Mouse (Mus musculus) ES-E14 (cell line): Measurements from ENCODE around the gene Tnfsfm13.

Source experiments
- CHD2 ChIP-seq: IDR thresholded peaks from 2 replicates; pipeline ENCODE4 v1.6.1; 2014; ENCODE audit warnings: mild to moderate bottlenecking, low read depth, low read length, inconsistent platforms
- HCFC1 ChIP-seq: IDR thresholded peaks from 2 replicates; pipeline ENCODE4 v1.6.1; 2012; ENCODE audit warnings: low read length, inconsistent platforms, borderline replicate concordance; ENCODE audit not compliant: insufficient read depth
- MAFK ChIP-seq: IDR thresholded peaks from 2 replicates; pipeline ENCODE4 v1.6.1; 2014; ENCODE audit warnings: mild to moderate bottlenecking, low read depth, low read length, inconsistent platforms; ENCODE audit not compliant: insufficient read depth
- ZC3H11A ChIP-seq: IDR thresholded peaks from 2 replicates; pipeline ENCODE4 v1.6.1; 2012; ENCODE audit warnings: low read depth, mild to moderate bottlenecking, inconsistent platforms, low read length, borderline replicate concordance

GRCm38 (mm10) chr11:69710470-69710869 lies 14.6 kb upstream of the Tnfsfm13 start:
- TF ChIP-seq CHD2 (no peak), ZC3H11A (no peak), MAFK (no peak), HCFC1 (no peak)
